Mouse (Mus musculus) embryonic facial prominence, embryonic 13.5 days (tissue): Measurements from ENCODE around the gene Fzd5. TPM values are rescaled to one million over a fixed set of nuclear protein-coding genes. Genes with fewer than 3 reads are reported as not detected.
A peak's percentile ranks its signal among the peaks of the same experiment; 100 is the strongest.

Source experiments
- ATAC-seq: fragments of 200-750 bp; cut with Nextera tagmentation; 2 replicates; pipeline ENCODE4 v1.8.0; 2017; ENCODE audit warnings: low read depth; ENCODE audit not compliant: insufficient number of reproducible peaks, insufficient read depth, low FRiP score, low TSS enrichment
- H3K27ac ChIP-seq: fragments of 300-500 bp; sonication (generic); 2 replicates; pipeline ENCODE4 v1.5.1; 2015; ENCODE audit warnings: moderate library complexity, mild to moderate bottlenecking, inconsistent platforms
- H3K27me3 ChIP-seq: fragments of 300-500 bp; sonication (generic); 2 replicates; pipeline ENCODE4 v1.6.1; 2015; ENCODE audit warnings: mild to moderate bottlenecking, inconsistent platforms
- H3K36me3 ChIP-seq: fragments of 300-500 bp; sonication (generic); 2 replicates; pipeline ENCODE4 v1.6.1; 2015; ENCODE audit warnings: mild to moderate bottlenecking, inconsistent platforms
- H3K4me1 ChIP-seq: fragments of 300-500 bp; sonication (generic); 2 replicates; pipeline ENCODE4 v1.6.1; 2015; ENCODE audit warnings: inconsistent platforms
- H3K4me2 ChIP-seq: fragments of 300-500 bp; sonication (generic); 2 replicates; pipeline ENCODE4 v1.6.1; 2015; ENCODE audit warnings: moderate library complexity, mild to moderate bottlenecking, inconsistent platforms
- H3K4me3 ChIP-seq: fragments of 300-500 bp; sonication (generic); 2 replicates; pipeline ENCODE4 v1.5.1; 2015; ENCODE audit warnings: mild to moderate bottlenecking, inconsistent platforms
- H3K9ac ChIP-seq: fragments of 300-500 bp; sonication (generic); 2 replicates; pipeline ENCODE4 v1.6.1; 2015; ENCODE audit warnings: mild to moderate bottlenecking, inconsistent platforms
- H3K9me3 ChIP-seq: fragments of 300-500 bp; sonication (generic); 2 replicates; pipeline ENCODE4 v1.6.1; 2016; ENCODE audit warnings: inconsistent platforms
- WGBS: fragments of 180-500 bp; shearing (Covaris S2); methylation state at CpG from one replicate; pipeline ENCODE4 v1.1.7; 2015; ENCODE audit warnings: mixed read lengths; 5-methylcytosine and 5-hydroxymethylcytosine counted together
- polyA plus RNA-seq: library from polyadenylated mRNA; unstranded; fragments of >200 nt; fragmentation: Nextera tagmentation; extraction: Ambion mirVana; gene quantifications from 2 replicates; pipeline ENCODE4 v1.2.1, GENCODE M21; 2015

Gene Fzd5
- 1.1 and 2.0 TPM in 2 replicates for polyA plus RNA-seq

- Histone ChIP-seq H3K27me3 (peaks cover 60% of the 10 kb centered on the region), H3K4me2 (peak within 1 kb of the TSS; percentile 95), H3K36me3 (0 out of 2 replicates have a peak, but pooled peaks cover 8% of the 10 kb centered on the region), H3K9me3 (no peaks in the 10 kb centered on the region), H3K4me3 (peak within 1 kb of the TSS; percentile 69), H3K27ac (peak within 1 kb of the TSS; percentile 68; the same call in 1 of the 2 replicates), H3K4me1 (peaks cover 40% of the 10 kb centered on the region), H3K9ac (peak within 1 kb of the TSS; percentile 76)
- under 1% methylated on average over 50 of the region's 73 CpGs for WGBS
- peak; percentile 93 for ATAC-seq
Observed at GRCm38 (mm10) chr1:64737502-64738179, at the start of gene Fzd5. Gene Fzd5, minus strand, starts transcription at chr1:64737751.

- Histone ChIP-seq H3K27ac (0 out of 2 replicates have a peak overlapping the region, but pooled peaks have one; percentile 11), H3K9ac (no peak overlapping the region), H3K36me3 (no peaks in the 10 kb centered on the region), H3K4me2 (no peak overlapping the region), H3K9me3 (no peaks in the 10 kb centered on the region), H3K4me3 (no peak overlapping the region), H3K27me3 (no peaks in the 10 kb centered on the region), H3K4me1 (peaks cover 11% of the 10 kb centered on the region; the same call in 1 of the 2 replicates)
- no peak for ATAC-seq
- WGBS, result 41% methylated on average over 12 of the region's 12 CpGs
Observed at GRCm38 (mm10) chr1:64779863-64780262, 42.3 kb upstream of the Fzd5 start.

DNA sequence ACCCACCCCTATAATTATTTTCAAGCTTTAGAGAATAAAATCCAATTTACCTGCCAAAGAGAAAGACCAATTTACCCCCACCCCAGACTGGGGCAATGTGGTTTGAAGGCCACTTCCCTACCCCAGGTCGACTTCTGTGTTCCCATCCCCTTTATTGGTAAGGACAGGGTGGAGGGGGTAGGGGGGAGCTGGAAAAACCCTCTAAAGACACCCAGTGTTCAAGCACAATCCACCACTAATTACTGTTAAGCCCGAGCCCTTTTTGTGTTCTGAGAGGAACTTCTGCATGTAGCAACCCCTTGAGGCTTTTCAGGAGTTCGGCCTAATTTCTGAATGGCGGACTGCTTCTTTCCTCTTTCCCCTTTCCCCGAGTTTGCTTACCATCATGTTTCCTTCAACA lies 41.9 kb upstream of the Fzd5 start:
- 0 out of 2 replicates have a peak overlapping the region, but pooled peaks have one; percentile 11 for H3K27ac ChIP-seq
- no peak overlapping the region for H3K4me2 ChIP-seq

GRCm38 (mm10) chr1:64773305-64773704 lies 35.8 kb upstream of the Fzd5 start:
- WGBS, result 68% methylated on average over 4 of the region's 4 CpGs
- no peaks in the 10 kb centered on the region for H3K9me3 ChIP-seq

More for the DNA sequence above, 41.9 kb upstream of the Fzd5 start:
- Histone ChIP-seq H3K27me3 (no peaks in the 10 kb centered on the region), H3K4me3 (no peak overlapping the region), H3K4me1 (peaks cover 11% of the 10 kb centered on the region; the same call in 1 of the 2 replicates), H3K9me3 (no peaks in the 10 kb centered on the region), H3K9ac (no peak overlapping the region), H3K36me3 (no peaks in the 10 kb centered on the region)
- 21% methylated on average over 5 of the region's 5 CpGs for WGBS
- ATAC-seq, result no peak

DNA sequence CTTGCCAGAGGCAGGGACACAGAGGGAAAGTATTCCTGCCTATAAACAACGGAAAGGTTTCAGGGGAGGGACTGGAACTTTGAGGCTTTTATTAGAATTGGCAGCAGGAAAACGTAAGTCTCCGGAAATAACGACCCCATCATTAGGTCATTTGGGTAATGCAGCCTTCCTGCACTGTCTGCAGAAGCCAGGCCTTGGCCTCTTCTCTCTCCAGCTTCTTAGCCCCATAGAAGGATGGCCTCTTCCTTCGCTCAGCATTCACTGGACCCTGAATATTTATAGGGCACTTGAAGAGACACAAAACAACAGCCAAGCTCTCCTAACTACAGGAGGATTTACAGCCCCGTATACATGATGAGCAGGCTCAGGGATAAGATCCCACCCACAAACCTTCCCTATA lies 32.6 kb upstream of the Fzd5 start:
- Histone ChIP-seq H3K4me1 (no peaks in the 10 kb centered on the region), H3K9me3 (no peaks in the 10 kb centered on the region), H3K9ac (no peak overlapping the region), H3K4me2 (no peak overlapping the region), H3K27ac (no peak overlapping the region), H3K27me3 (no peaks in the 10 kb centered on the region), H3K4me3 (no peak overlapping the region), H3K36me3 (no peaks in the 10 kb centered on the region)
- WGBS, result 31% methylated on average over 6 of the region's 6 CpGs
- no peak for ATAC-seq

More at GRCm38 (mm10) chr1:64773305-64773704, 35.8 kb upstream of the Fzd5 start:
- no peak overlapping the region for H3K4me3 ChIP-seq
- H3K36me3 ChIP-seq, result no peaks in the 10 kb centered on the region
- H3K4me1 ChIP-seq, result no peaks in the 10 kb centered on the region
- H3K4me2 ChIP-seq, result no peak overlapping the region
- no peak overlapping the region for H3K9ac ChIP-seq
- no peak overlapping the region for H3K27ac ChIP-seq
- H3K27me3 ChIP-seq, result no peaks in the 10 kb centered on the region
- no peak for ATAC-seq

- H3K4me1 ChIP-seq, result peaks cover 7% of the 10 kb centered on the region
- ATAC-seq, result no peak
- no peaks in the 10 kb centered on the region for H3K9me3 ChIP-seq
- 66% methylated on average over 4 of the region's 4 CpGs for WGBS
- no peaks in the 10 kb centered on the region for H3K36me3 ChIP-seq
- no peak overlapping the region for H3K4me2 ChIP-seq
- no peaks in the 10 kb centered on the region for H3K27me3 ChIP-seq
- H3K27ac ChIP-seq, result no peak overlapping the region
- H3K9ac ChIP-seq, result no peak overlapping the region
- H3K4me3 ChIP-seq, result no peak overlapping the region
Observed at GRCm38 (mm10) chr1:64761646-64762045, 24.1 kb upstream of the Fzd5 start.

DNA sequence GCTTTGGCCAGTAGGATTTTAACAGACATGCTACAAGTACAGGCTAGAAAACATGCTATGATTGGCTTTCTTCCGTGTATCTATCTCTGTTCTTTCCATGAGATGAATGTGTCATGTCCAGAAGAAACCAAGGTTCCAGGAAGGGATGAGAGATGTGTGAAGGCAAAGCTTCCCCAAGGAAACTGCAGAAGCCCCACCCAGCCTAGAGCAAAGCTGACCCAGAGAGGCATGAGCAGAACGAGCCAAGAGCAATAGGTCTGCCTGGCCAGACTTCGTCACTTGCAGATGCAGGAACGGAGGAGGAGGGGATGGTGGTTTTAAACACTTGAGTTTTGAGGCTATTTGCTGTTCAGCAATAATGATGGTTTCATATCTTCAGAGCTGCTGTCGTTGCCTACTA lies 20.2 kb upstream of the Fzd5 start:
- Histone ChIP-seq H3K27me3 (no peaks in the 10 kb centered on the region), H3K4me1 (peaks cover 15% of the 10 kb centered on the region), H3K9me3 (no peaks in the 10 kb centered on the region), H3K4me2 (no peak overlapping the region), H3K36me3 (no peaks in the 10 kb centered on the region), H3K27ac (no peak overlapping the region), H3K4me3 (no peak overlapping the region), H3K9ac (no peak overlapping the region)
- 77% methylated on average over 5 of the region's 5 CpGs for WGBS
- no peak for ATAC-seq

GRCm38 (mm10) chr1:64757254-64757653 lies 19.7 kb upstream of the Fzd5 start:
- Histone ChIP-seq H3K4me3 (no peak overlapping the region), H3K4me2 (no peak overlapping the region), H3K9ac (no peak overlapping the region), H3K36me3 (no peaks in the 10 kb centered on the region), H3K27ac (no peak overlapping the region), H3K4me1 (peaks cover 15% of the 10 kb centered on the region), H3K9me3 (no peaks in the 10 kb centered on the region), H3K27me3 (no peaks in the 10 kb centered on the region)
- no peak for ATAC-seq
- WGBS, result 26% methylated on average over 2 of the region's 2 CpGs

- 55% methylated on average over 10 of the region's 10 CpGs for WGBS
- Histone ChIP-seq H3K4me1 (peaks cover 15% of the 10 kb centered on the region), H3K4me2 (no peak overlapping the region), H3K27ac (peak overlapping the region; percentile 55; the same call in 1 of the 2 replicates), H3K9ac (no peak overlapping the region), H3K27me3 (no peaks in the 10 kb centered on the region), H3K36me3 (no peaks in the 10 kb centered on the region), H3K9me3 (no peaks in the 10 kb centered on the region), H3K4me3 (no peak overlapping the region)
- ATAC-seq, result no peak
Observed at GRCm38 (mm10) chr1:64756640-64757030, 19.1 kb upstream of the Fzd5 start.

DNA sequence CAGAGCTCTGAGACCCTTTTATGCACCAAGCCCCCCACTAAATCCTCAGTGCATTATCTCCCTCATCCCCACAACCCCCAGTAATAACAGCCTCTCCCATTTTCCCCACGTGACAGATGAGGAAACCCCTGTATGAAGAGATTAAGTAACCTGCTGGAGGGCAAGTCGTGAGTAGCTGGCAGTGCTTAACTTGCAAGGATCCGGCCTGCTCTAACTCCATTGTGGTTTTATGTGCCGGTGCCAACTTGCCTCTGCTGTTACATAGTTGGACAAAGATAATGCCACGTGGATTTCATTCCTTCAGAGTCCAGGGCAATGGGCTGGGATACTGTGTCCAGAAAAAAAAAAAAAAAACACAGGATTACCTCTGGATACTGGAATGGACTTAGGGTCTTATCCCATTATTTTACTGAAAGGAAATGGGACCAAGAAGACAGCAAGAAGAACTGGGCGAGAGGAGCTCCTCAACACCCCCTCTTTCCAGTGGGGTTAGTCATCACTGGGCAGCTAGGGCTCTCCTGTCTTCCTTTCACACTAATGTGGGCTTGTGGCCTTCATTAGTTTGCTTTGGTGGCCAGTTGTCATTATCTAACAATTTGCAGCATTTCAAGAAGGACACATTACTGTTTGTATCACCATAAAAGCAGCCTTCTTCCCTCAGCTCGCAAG lies 18.6 kb upstream of the Fzd5 start:
- no peaks in the 10 kb centered on the region for H3K36me3 ChIP-seq
- WGBS, result 47% methylated on average over 7 of the region's 7 CpGs

DNA sequence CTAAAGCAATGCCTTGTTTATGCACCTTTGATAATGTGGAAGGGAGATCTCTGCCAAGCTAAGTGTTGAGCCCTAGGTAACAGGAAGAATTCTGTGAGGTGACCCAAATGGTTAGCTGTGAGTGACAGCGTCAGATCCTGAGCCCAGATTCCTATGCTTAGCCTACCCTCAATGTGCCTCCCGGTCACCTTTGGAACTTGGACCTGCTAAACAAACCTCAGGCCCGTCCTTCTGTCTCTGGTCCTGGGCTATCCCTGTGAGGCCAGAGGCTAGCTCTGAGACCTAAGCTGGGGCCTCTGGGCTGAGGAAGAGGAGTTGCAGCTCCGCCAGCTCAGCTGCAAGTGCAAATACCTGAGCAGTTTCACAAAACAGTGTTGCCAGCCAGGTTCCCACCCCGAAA lies 17.1 kb upstream of the Fzd5 start:
- Histone ChIP-seq H3K27ac (no peak overlapping the region), H3K4me2 (no peak overlapping the region), H3K9ac (no peak overlapping the region), H3K27me3 (no peaks in the 10 kb centered on the region), H3K9me3 (no peaks in the 10 kb centered on the region), H3K4me1 (peaks cover 15% of the 10 kb centered on the region), H3K4me3 (no peak overlapping the region), H3K36me3 (no peaks in the 10 kb centered on the region)
- ATAC-seq, result no peak
- WGBS, result 77% methylated on average over 5 of the region's 5 CpGs

More for the DNA sequence above, 18.6 kb upstream of the Fzd5 start:
- no peak overlapping the region for H3K4me3 ChIP-seq
- H3K27me3 ChIP-seq, result no peaks in the 10 kb centered on the region
- H3K27ac ChIP-seq, result peak overlapping the region; percentile 55; the same call in 1 of the 2 replicates
- peaks cover 15% of the 10 kb centered on the region for H3K4me1 ChIP-seq
- ATAC-seq, result no peak
- H3K9ac ChIP-seq, result no peak overlapping the region
- no peak overlapping the region for H3K4me2 ChIP-seq
- no peaks in the 10 kb centered on the region for H3K9me3 ChIP-seq

DNA sequence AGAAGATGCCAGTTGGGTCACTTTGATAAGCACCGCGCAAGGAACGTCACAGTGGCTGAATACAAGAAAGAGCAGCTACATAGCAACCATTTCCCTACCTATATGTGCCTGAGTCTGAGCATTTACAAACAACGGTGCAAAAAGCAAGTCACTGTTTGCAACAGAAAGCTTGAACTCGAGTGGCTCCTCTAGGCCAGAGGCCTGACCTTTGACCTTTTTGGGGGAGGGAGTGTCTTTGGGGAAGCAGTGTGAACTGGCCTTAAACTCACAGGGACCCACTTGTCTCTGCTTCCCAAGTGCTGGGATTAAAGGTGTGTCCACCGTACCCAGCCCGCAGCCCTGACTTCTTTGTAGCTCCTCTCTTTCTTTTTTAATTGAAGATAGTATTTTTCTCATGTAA lies 16.1 kb upstream of the Fzd5 start:
- Histone ChIP-seq H3K27me3 (no peaks in the 10 kb centered on the region), H3K9ac (no peak overlapping the region), H3K4me3 (no peak overlapping the region), H3K4me1 (peaks cover 15% of the 10 kb centered on the region), H3K4me2 (no peak overlapping the region), H3K36me3 (no peaks in the 10 kb centered on the region), H3K27ac (no peak overlapping the region), H3K9me3 (no peaks in the 10 kb centered on the region)
- ATAC-seq, result no peak
- 72% methylated on average over 7 of the region's 7 CpGs for WGBS
